Mouse (Mus musculus) gastrocnemius, postnatal 4 days (tissue): ENCODE measurements at regions not wholly inside any gene's neighbourhood (a gene's known extent, or its start where the extent isn't known, plus 50 kb on each side); places are given as distances from the start of the nearest gene placed in this dataset.
"Not testable (repeated sequence)": the region's sequence is repeated elsewhere in the genome, so short reads cannot be mapped to it uniquely, and the experiment has no call there.

ENCODE experiments used
- DNase-seq, 2 experiments: peaks; one replicate each; pipeline ENCODE4 v3.0.0; 2021 to 2022; ENCODE audit warnings: low spot score in 2 of 2, mixed read lengths in 2 of 2

- not testable (repeated sequence) for DNase-seq
These were observed 330.6 kb downstream of the 9430069I07Rik start for GRCm38 (mm10) chr15:34027111-34027510.

- DNase-seq, result no peak
These were observed 332.3 kb downstream of the 9430069I07Rik start for GRCm38 (mm10) chr15:34025396-34025795.

- DNase-seq, result peak; percentile 66
These were observed 335.8 kb downstream of the 9430069I07Rik start for GRCm38 (mm10) chr15:34021857-34022256.

- peak in 1 of 2 experiments; percentile 16 for DNase-seq
These were observed 341.1 kb downstream of the 9430069I07Rik start for GRCm38 (mm10) chr15:34016397-34017156.

- no peak for DNase-seq
These were observed 349.1 kb downstream of the 9430069I07Rik start for GRCm38 (mm10) chr15:34008591-34008990.

GRCm38 (mm10) chr15:33992383-33992782 lies 365.3 kb downstream of the 9430069I07Rik start:
- DNase-seq, result no peak

GRCm38 (mm10) chr15:33975077-33975476 lies 382.6 kb downstream of the 9430069I07Rik start:
- no peak for DNase-seq

GRCm38 (mm10) chr15:33973466-33973865 lies 384.2 kb downstream of the 9430069I07Rik start:
- no peak for DNase-seq

GRCm38 (mm10) chr15:33969409-33969808 lies 388.3 kb downstream of the 9430069I07Rik start:
- no peak for DNase-seq

GRCm38 (mm10) chr15:33935013-33935664 lies 422.5 kb downstream of the 9430069I07Rik start:
- no peak for DNase-seq

GRCm38 (mm10) chr15:33926446-33926845 lies 431.2 kb downstream of the 9430069I07Rik start:
- no peak for DNase-seq

- DNase-seq, result no peak
These were observed 433.4 kb downstream of the 9430069I07Rik start for GRCm38 (mm10) chr15:33924094-33924890.

- no peak for DNase-seq
These were observed 442.8 kb downstream of the 9430069I07Rik start for GRCm38 (mm10) chr15:33914891-33915290.

- DNase-seq, result no peak
These were observed 450.8 kb downstream of the 9430069I07Rik start for GRCm38 (mm10) chr15:33906727-33907479.

GRCm38 (mm10) chr15:33896076-33896475 lies 461.6 kb downstream of the 9430069I07Rik start:
- DNase-seq, result no peak

GRCm38 (mm10) chr15:33890606-33891005 lies 467.1 kb downstream of the 9430069I07Rik start:
- DNase-seq, result no peak

- no peak for DNase-seq
These were observed 468.8 kb downstream of the 9430069I07Rik start for GRCm38 (mm10) chr15:33888865-33889368.

GRCm38 (mm10) chr15:33862224-33862752 lies 495.4 kb downstream of the 9430069I07Rik start:
- no peak for DNase-seq

GRCm38 (mm10) chr15:33825435-33826088 lies 532.1 kb downstream of the 9430069I07Rik start:
- no peak for DNase-seq

GRCm38 (mm10) chr15:33824826-33825225 lies 532.8 kb downstream of the 9430069I07Rik start:
- DNase-seq, result no peak
